Mouse (Mus musculus): Measurements from ENCODE around the gene Grm8. TPM values are rescaled to one million over a fixed set of nuclear protein-coding genes. Genes with fewer than 3 reads are reported as not detected.

Grm8 gene
- total and polyA plus RNA-seq, 3 experiments = 0.42 to 0.52 TPM; not detected in 1

GRCm38 (mm10) chr6:27661747-27662435, 473.1 kb downstream of the Grm8 start:
- DNase-seq (ENCODE audit: low read depth, low spot score) = no peak
- H3K9me3 ChIP-seq (replicated peaks; ENCODE audit: insufficient read depth, low read length) = no peaks in the 10 kb centered on the region
- H3K27ac ChIP-seq (ENCODE audit: control insufficient read depth, low read depth, low read length) = no peak overlapping the region
- H3K79me2 ChIP-seq (ENCODE audit: control insufficient read depth, insufficient read depth, low read length, poor library complexity) = no peaks in the 10 kb centered on the region
- no peak overlapping the region for H3K9ac ChIP-seq (ENCODE audit: control insufficient read depth, low read depth, low read length, poor library complexity, severe bottlenecking)
- H3K4me1 ChIP-seq (ENCODE audit: control insufficient read depth in 1 of 2, insufficient read depth in 2 of 2, low read length in 2 of 2) = no peaks in the 10 kb centered on the region
- no peaks in the 10 kb centered on the region; a peak in 1 of 4 replicates for H3K27me3 ChIP-seq (ENCODE audit: control insufficient read depth in 1 of 2, insufficient read depth in 2 of 2, low read length in 2 of 2)
- no peak overlapping the region for H3K4me3 ChIP-seq (ENCODE audit: control insufficient read depth in 1 of 2, insufficient read depth in 1 of 2, low read depth in 2 of 2, low read length in 2 of 2)
- H3K36me3 ChIP-seq (ENCODE audit: control insufficient read depth in 1 of 2, insufficient read depth in 2 of 2, low read length in 2 of 2) = no peaks in the 10 kb centered on the region
- no peak for TF ChIP-seq NELFE (IDR thresholded peaks at IDR 0.05; ENCODE audit: low read depth, low read length)
- no peak for TF ChIP-seq SIN3A (IDR thresholded peaks at IDR 0.05; ENCODE audit: low read length)
- TF ChIP-seq CTCF (IDR thresholded peaks at IDR 0.05 in 2 of 3, conservative IDR thresholded peaks at IDR 0.05 in 1 of 3; ENCODE audit: control insufficient read depth in 1 of 3, insufficient read depth in 1 of 3, low read depth in 2 of 3, low read length in 3 of 3, poor library complexity in 1 of 3, severe bottlenecking in 1 of 3) = no peak
- TF ChIP-seq USF1 (IDR thresholded peaks at IDR 0.05; ENCODE audit: low read depth, low read length) = no peak
- TF ChIP-seq POLR2A (IDR thresholded peaks at IDR 0.05; ENCODE audit: control insufficient read depth in 1 of 2, insufficient read depth in 1 of 2, low read depth in 1 of 2, low read length in 2 of 2, poor library complexity in 1 of 2) = no peak
- TF ChIP-seq USF2 (IDR thresholded peaks at IDR 0.05; ENCODE audit: borderline replicate concordance in 1 of 2, insufficient read depth in 1 of 2, low read depth in 1 of 2, low read length in 2 of 2) = no peak
- TF ChIP-seq MXI1 (IDR thresholded peaks at IDR 0.05; ENCODE audit: low read depth, low read length) = no peak
- TF ChIP-seq CHD1 (IDR thresholded peaks at IDR 0.05; ENCODE audit: low read depth, low read length) = no peak
- TF ChIP-seq MAX (IDR thresholded peaks at IDR 0.05; ENCODE audit: low read length) = no peak
- no peak for TF ChIP-seq MEF2A (IDR thresholded peaks at IDR 0.05; ENCODE audit: extremely low read depth, insufficient replicate concordance, low read depth, low read length, poor library complexity, severe bottlenecking)
- TF ChIP-seq TAL1 (IDR thresholded peaks at IDR 0.05; ENCODE audit: low read length) = no peak
- TF ChIP-seq NRF1 (IDR thresholded peaks at IDR 0.05; ENCODE audit: insufficient read depth, low read depth, low read length, poor library complexity, severe bottlenecking) = no peak
- no peak for TF ChIP-seq MYC (IDR thresholded peaks at IDR 0.05; ENCODE audit: low read depth, low read length)
- TF ChIP-seq ZKSCAN1 (IDR thresholded peaks at IDR 0.05; ENCODE audit: low read depth, low read length) = no peak
- TF ChIP-seq TCF12 (IDR thresholded peaks at IDR 0.05; ENCODE audit: low read depth, low read length) = no peak
- TF ChIP-seq JUND (IDR thresholded peaks at IDR 0.05; ENCODE audit: low read depth, low read length) = no peak
- TF ChIP-seq MAZ (IDR thresholded peaks at IDR 0.05; ENCODE audit: low read depth, low read length) = no peak

GRCm38 (mm10) chr6:27657520-27657919, 477.5 kb downstream of the Grm8 start:
- Histone ChIP-seq H3K9me3 (replicated peaks; ENCODE audit: insufficient read depth, low read length) (no peaks in the 10 kb centered on the region), H3K9ac (ENCODE audit: control insufficient read depth, low read depth, low read length, poor library complexity, severe bottlenecking) (no peak overlapping the region), H3K4me1 (ENCODE audit: control insufficient read depth in 1 of 2, insufficient read depth in 2 of 2, low read length in 2 of 2) (no peaks in the 10 kb centered on the region), H3K4me3 (ENCODE audit: control insufficient read depth in 1 of 2, insufficient read depth in 1 of 2, low read depth in 2 of 2, low read length in 2 of 2) (no peak overlapping the region), H3K36me3 (ENCODE audit: control insufficient read depth in 1 of 2, insufficient read depth in 2 of 2, low read length in 2 of 2) (no peaks in the 10 kb centered on the region), H3K27me3 (ENCODE audit: control insufficient read depth in 1 of 2, insufficient read depth in 2 of 2, low read length in 2 of 2) (no peaks in the 10 kb centered on the region; a peak in 1 of 4 replicates), H3K79me2 (ENCODE audit: control insufficient read depth, insufficient read depth, low read length, poor library complexity) (no peaks in the 10 kb centered on the region), H3K27ac (ENCODE audit: control insufficient read depth, low read depth, low read length) (no peak overlapping the region)
- peak; percentile 71 for DNase-seq (ENCODE audit: low read depth, low spot score)
- TF ChIP-seq MXI1 (IDR thresholded peaks at IDR 0.05; ENCODE audit: low read depth, low read length) (no peak), SMC3 (IDR thresholded peaks at IDR 0.05; ENCODE audit: low read depth, low read length) (peak; percentile 94), MAZ (IDR thresholded peaks at IDR 0.05; ENCODE audit: low read depth, low read length) (no peak), CHD2 (IDR thresholded peaks at IDR 0.05; ENCODE audit: low read length) (no peak), NELFE (IDR thresholded peaks at IDR 0.05; ENCODE audit: low read depth, low read length) (no peak), RAD21 (IDR thresholded peaks at IDR 0.05; ENCODE audit: low read depth, low read length) (peak; percentile 95), ZC3H11A (IDR thresholded peaks at IDR 0.05; ENCODE audit: low read depth, low read length) (peak; percentile 92), CTCF (IDR thresholded peaks at IDR 0.05 in 2 of 3, conservative IDR thresholded peaks at IDR 0.05 in 1 of 3; ENCODE audit: control insufficient read depth in 1 of 3, insufficient read depth in 1 of 3, low read depth in 2 of 3, low read length in 3 of 3, poor library complexity in 1 of 3, severe bottlenecking in 1 of 3) (peak; percentile 66 to 90 (median 71))

Measured in MEL (cell line).